Mouse (Mus musculus): ENCODE measurements around the gene Lrfn2. TPM values are rescaled to one million over a fixed set of nuclear protein-coding genes. Genes with fewer than 3 reads are reported as not detected.

The Lrfn2 gene
- total RNA-seq, 2 experiments from 2014 or later = not detected

DNA sequence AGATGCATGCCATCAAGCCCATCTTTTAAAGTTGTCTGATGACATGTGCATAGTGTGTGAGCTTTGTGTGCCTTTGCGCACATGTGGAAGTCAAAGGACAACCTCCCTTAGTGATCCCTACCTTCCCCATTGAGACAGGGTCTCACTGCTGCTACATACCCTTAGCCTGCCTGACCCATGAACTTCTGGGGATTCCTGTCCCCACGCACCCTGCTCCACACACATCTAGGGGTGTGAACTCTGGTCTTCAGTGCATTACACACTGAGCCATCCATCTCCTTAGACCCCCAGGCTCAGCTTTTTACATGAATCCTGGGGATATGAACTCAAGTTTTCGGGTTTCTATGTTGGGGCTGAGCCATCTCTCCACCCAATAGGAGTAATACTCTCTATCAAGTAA is 179.2 kb downstream of the Lrfn2 start:
- no peak for ATAC-seq (replicated peaks; ENCODE audit: low FRiP score, poor library complexity, severe bottlenecking)

GRCm38 (mm10) chr17:49111911-49112310 is 179.7 kb downstream of the Lrfn2 start:
- no peak for ATAC-seq (replicated peaks; ENCODE audit: low FRiP score, poor library complexity, severe bottlenecking)

DNA sequence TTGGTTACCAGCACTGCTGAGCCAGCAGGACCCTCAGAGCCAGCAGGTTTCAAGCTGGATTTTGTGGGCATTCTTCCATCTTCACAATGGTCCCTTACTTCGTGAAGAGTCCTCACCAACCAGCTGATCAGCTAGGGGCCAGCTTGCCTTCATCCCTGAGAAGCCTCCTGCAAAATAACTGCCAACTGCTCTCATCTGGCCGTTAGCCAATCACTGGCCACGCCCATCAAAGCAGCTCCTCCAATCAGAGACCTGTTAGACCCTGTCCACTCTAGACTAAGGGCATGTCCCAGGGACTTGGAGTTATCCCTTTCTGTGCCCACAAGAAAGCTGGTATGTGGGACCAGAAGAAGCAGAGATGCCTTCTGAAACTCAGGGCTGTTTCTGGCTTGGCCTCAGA is 181.2 kb downstream of the Lrfn2 start:
- no peak for ATAC-seq (replicated peaks; ENCODE audit: low FRiP score, poor library complexity, severe bottlenecking)

GRCm38 (mm10) chr17:49124166-49124565 is 192.0 kb downstream of the Lrfn2 start:
- ATAC-seq (replicated peaks; ENCODE audit: low FRiP score, poor library complexity, severe bottlenecking) = no peak

- no peak for ATAC-seq (replicated peaks; ENCODE audit: low FRiP score, poor library complexity, severe bottlenecking)
Observed at GRCm38 (mm10) chr17:49124642-49125041, 192.5 kb downstream of the Lrfn2 start.

Measured in erythroblast, adult 5-6 weeks (primary cell).